Comparison of ENCODE assay signal across 11 mouse cellular contexts in the genomic region with DNA sequence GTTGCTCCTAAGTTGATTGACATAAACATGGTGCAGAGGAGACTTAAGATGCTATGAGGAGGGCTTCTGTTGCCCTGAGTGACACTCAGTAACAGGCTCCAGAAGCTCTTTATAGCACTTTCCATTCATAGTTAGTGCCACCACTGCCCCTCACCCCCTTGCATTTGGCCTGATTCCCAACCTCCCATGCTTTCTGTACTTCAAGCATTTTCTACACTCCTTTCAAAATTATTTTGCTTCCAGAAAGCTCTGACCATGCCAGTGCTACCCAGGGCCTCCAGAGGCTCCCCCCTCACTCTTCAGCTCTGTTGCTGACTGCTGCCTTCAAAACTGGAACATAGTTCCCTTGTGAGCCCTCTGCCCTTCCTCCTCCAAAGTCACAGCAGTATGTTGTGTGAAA.
DNase-seq lines count a peak whose midpoint lies in the region; ATAC-seq and TF ChIP-seq lines count a peak whose summit lies in the region.
"Had no signal": no experiment of that assay in that cellular context is flagged by ENCODE, and none has a peak within 500 bp of the region (broad histone marks: within the 10 kb centered on the region; RNA-seq: fewer than 3 reads in every experiment).

No protein-coding gene starts in this region.

- H3K4me3 ChIP-seq in hindbrain, embryonic 13.5 days, result no peak overlapping the region
- H3K4me3 ChIP-seq in hindbrain, embryonic 12.5 days, result no peak overlapping the region
- H3K4me3 ChIP-seq in limb, embryonic 11.5 days (ENCODE audit: low read depth, low read length), result no peak overlapping the region
- H3K4me3 ChIP-seq in thymus, adult 2 months (ENCODE audit: control insufficient read depth, insufficient read depth, low read length), result no peak overlapping the region
- no peak overlapping the region for H3K4me3 ChIP-seq in kidney, embryonic 14.5 days (ENCODE audit: low read length)
- H3K4me3 ChIP-seq: liver, embryonic 12.5 days had no signal

- TF ChIP-seq POLR2A in brain, embryonic 14.5 days (IDR thresholded peaks at IDR 0.05; ENCODE audit: borderline replicate concordance, extremely low read depth, insufficient read depth, insufficient read length, poor library complexity, severe bottlenecking), result no peak
- TF ChIP-seq POLR2A in thymus, adult 2 months (IDR thresholded peaks at IDR 0.05; ENCODE audit: control insufficient read depth, extremely low read depth, insufficient read depth, low read length, poor library complexity), result no peak

- peak; percentile 85 for DNase-seq in brain, embryonic 14.5 days (ENCODE audit: low read depth)
- DNase-seq in cerebellum, postnatal 10 days, result peak; percentile 44 to 62
- DNase-seq in limb, embryonic 11.5 days (ENCODE audit: low spot score), result no peak
- DNase-seq in thymus, adult 2 months, result no peak
- DNase-seq: gastrocnemius, postnatal 25 days; thymus, adult 18-20 months had no signal

- H3K9ac ChIP-seq in hindbrain, embryonic 13.5 days, result no peak overlapping the region
- H3K9ac ChIP-seq in hindbrain, embryonic 12.5 days, result no peak overlapping the region
- H3K9ac ChIP-seq in limb, embryonic 11.5 days (ENCODE audit: low read length), result no peak overlapping the region
- no peak overlapping the region for H3K9ac ChIP-seq in kidney, embryonic 14.5 days (ENCODE audit: low read depth, low read length)
- H3K9ac ChIP-seq: liver, embryonic 12.5 days had no signal

- no peak overlapping the region for H3K4me2 ChIP-seq in hindbrain, embryonic 13.5 days
- no peak overlapping the region for H3K4me2 ChIP-seq in hindbrain, embryonic 12.5 days (replicated peaks)
- no peak overlapping the region for H3K4me2 ChIP-seq in limb, embryonic 11.5 days (ENCODE audit: low read depth, severe bottlenecking)
- no peak overlapping the region for H3K4me2 ChIP-seq in kidney, embryonic 14.5 days (replicated peaks; ENCODE audit: low read depth, low read length)
- H3K4me2 ChIP-seq: liver, embryonic 12.5 days had no signal

- no peaks in the 10 kb centered on the region for H3K27me3 ChIP-seq in hindbrain, embryonic 13.5 days
- H3K27me3 ChIP-seq in hindbrain, embryonic 12.5 days, result no peaks in the 10 kb centered on the region
- H3K27me3 ChIP-seq in limb, embryonic 11.5 days (ENCODE audit: control insufficient read depth, insufficient read depth, low read length), result no peaks in the 10 kb centered on the region
- no peaks in the 10 kb centered on the region for H3K27me3 ChIP-seq in thymus, adult 2 months (ENCODE audit: control insufficient read depth, insufficient read depth, low read length)
- no peaks in the 10 kb centered on the region for H3K27me3 ChIP-seq in kidney, embryonic 14.5 days (ENCODE audit: control insufficient read depth, insufficient read depth, low read length)
- H3K27me3 ChIP-seq: liver, embryonic 12.5 days had no signal

- TF ChIP-seq CTCF in brain, embryonic 14.5 days (IDR thresholded peaks at IDR 0.05; ENCODE audit: borderline replicate concordance, extremely low read depth, insufficient read depth, insufficient read length), result no peak
- TF ChIP-seq CTCF in thymus, adult 2 months (IDR thresholded peaks at IDR 0.05; ENCODE audit: borderline replicate concordance, control insufficient read depth, extremely low read depth, insufficient read depth, low read length, poor library complexity), result no peak

- H3K4me1 ChIP-seq in hindbrain, embryonic 13.5 days (replicated peaks), result peaks cover 5% of the 10 kb centered on the region
- H3K4me1 ChIP-seq in hindbrain, embryonic 12.5 days, result peaks cover 3% of the 10 kb centered on the region; the same call in 1 of the 2 replicates
- peaks cover 5% of the 10 kb centered on the region; the same call in 1 of the 2 replicates for H3K4me1 ChIP-seq in limb, embryonic 11.5 days (ENCODE audit: control insufficient read depth, insufficient read depth, low read length)
- H3K4me1 ChIP-seq in thymus, adult 2 months (replicated peaks; ENCODE audit: control insufficient read depth, insufficient read depth, low read length), result no peaks in the 10 kb centered on the region
- no peaks in the 10 kb centered on the region for H3K4me1 ChIP-seq in kidney, embryonic 14.5 days (ENCODE audit: control insufficient read depth, insufficient read depth, low read length)
- H3K4me1 ChIP-seq: liver, embryonic 12.5 days had no signal

- H3K36me3 ChIP-seq in hindbrain, embryonic 13.5 days, result no peaks in the 10 kb centered on the region
- H3K36me3 ChIP-seq in hindbrain, embryonic 12.5 days, result no peaks in the 10 kb centered on the region
- no peaks in the 10 kb centered on the region for H3K36me3 ChIP-seq in limb, embryonic 11.5 days (ENCODE audit: control insufficient read depth, insufficient read depth, low read length)
- no peaks in the 10 kb centered on the region for H3K36me3 ChIP-seq in thymus, adult 2 months (ENCODE audit: control insufficient read depth, insufficient read depth, low read length)
- H3K36me3 ChIP-seq in kidney, embryonic 14.5 days (ENCODE audit: control insufficient read depth, insufficient read depth, low read length), result no peaks in the 10 kb centered on the region
- H3K36me3 ChIP-seq: liver, embryonic 12.5 days had no signal

- ATAC-seq in hindbrain, embryonic 13.5 days (ENCODE audit: low FRiP score), result peak; percentile 85
- ATAC-seq in hindbrain, embryonic 12.5 days (ENCODE audit: low FRiP score), result no peak
- ATAC-seq in limb, embryonic 11.5 days (ENCODE audit: insufficient number of reproducible peaks, low FRiP score, low TSS enrichment, low read depth), result no peak
- no peak for ATAC-seq in kidney, embryonic 14.5 days (ENCODE audit: low FRiP score, low TSS enrichment)
- ATAC-seq: activated CD4-positive, CD25-positive, alpha-beta regulatory T cell, adult 4 months; liver, embryonic 12.5 days had no signal

- H3K27ac ChIP-seq in hindbrain, embryonic 13.5 days, result peak overlapping the region; percentile 6; the same call in 1 of the 2 replicates
- no peak overlapping the region for H3K27ac ChIP-seq in hindbrain, embryonic 12.5 days
- 0 out of 2 replicates have a peak overlapping the region, but pooled peaks have one; percentile 21 for H3K27ac ChIP-seq in limb, embryonic 11.5 days (replicated peaks; ENCODE audit: low read depth, low read length)
- no peak overlapping the region for H3K27ac ChIP-seq in thymus, adult 2 months (ENCODE audit: control insufficient read depth, insufficient read depth, low read length)
- no peak overlapping the region for H3K27ac ChIP-seq in kidney, embryonic 14.5 days (ENCODE audit: low read depth, low read length)
- H3K27ac ChIP-seq: liver, embryonic 12.5 days had no signal

- no peaks in the 10 kb centered on the region for H3K9me3 ChIP-seq in hindbrain, embryonic 13.5 days
- no peaks in the 10 kb centered on the region for H3K9me3 ChIP-seq in hindbrain, embryonic 12.5 days (replicated peaks)
- no peaks in the 10 kb centered on the region for H3K9me3 ChIP-seq in limb, embryonic 11.5 days (ENCODE audit: control insufficient read depth, low read length)
- H3K9me3 ChIP-seq in kidney, embryonic 14.5 days (ENCODE audit: control insufficient read depth, low read length), result no peaks in the 10 kb centered on the region
- H3K9me3 ChIP-seq: liver, embryonic 12.5 days had no signal

Comparison
In these comparisons a context has a peak if more than half of its experiments do, and no peak if none do; other contexts are left out.
1. H3K27ac ChIP-seq: peak in hindbrain, embryonic 13.5 days (single experiment) and limb, embryonic 11.5 days (single experiment); none in hindbrain, embryonic 12.5 days (single experiment), thymus, adult 2 months (single experiment) and kidney, embryonic 14.5 days (single experiment).
2. DNase-seq: peak in brain, embryonic 14.5 days (single experiment) and cerebellum, postnatal 10 days (2 of 2); none in limb, embryonic 11.5 days (single experiment) and thymus, adult 2 months (single experiment).